Mouse (Mus musculus) kidney, adult 8-10 months (tissue): ENCODE measurements around the gene Rps29.

Source experiments
- DNase-seq, 2 experiments: peaks; one replicate each; pipeline ENCODE4 v3.0.0; 2022

Gene Rps29

GRCm38 (mm10) chr12:69127626-69128025 lies 31.4 kb downstream of the Rps29 start:
- no peak for DNase-seq

- peak in 1 of 2 experiments; percentile 3 for DNase-seq
Observed at GRCm38 (mm10) chr12:69127170-69127569, 31.8 kb downstream of the Rps29 start.

GRCm38 (mm10) chr12:69125066-69125465 lies 33.9 kb downstream of the Rps29 start:
- no peak for DNase-seq

GRCm38 (mm10) chr12:69122801-69123200 lies 36.2 kb downstream of the Rps29 start:
- DNase-seq, result no peak

GRCm38 (mm10) chr12:69119908-69120307 lies 39.1 kb downstream of the Rps29 start:
- DNase-seq, result no peak
